Mouse (Mus musculus) intestine, postnatal 0 days (tissue): ENCODE results near the gene Cdkl4. TPM values are rescaled to one million over a fixed set of nuclear protein-coding genes. Genes with fewer than 3 reads are reported as not detected.

Experiments
- ATAC-seq: fragments of 200-750 bp; cut with Nextera tagmentation; 2 replicates; pipeline ENCODE4 v1.8.0; 2017; ENCODE audit warnings: mild to moderate bottlenecking, moderate TSS enrichment, moderate library complexity
- H3K27ac ChIP-seq: fragments of 300-500 bp; sonication (generic); 2 replicates; pipeline ENCODE4 v1.5.1; 2014; ENCODE audit warnings: mild to moderate bottlenecking, low read depth, low read length, moderate library complexity
- H3K27me3 ChIP-seq: fragments of 300-500 bp; sonication (generic); replicated peaks from 2 replicates; pipeline ENCODE4 v1.6.1; 2014; ENCODE audit warnings: low read length, mixed read lengths; ENCODE audit not compliant: control insufficient read depth, insufficient read depth
- H3K36me3 ChIP-seq: fragments of 300-500 bp; sonication (generic); 2 replicates; pipeline ENCODE4 v1.6.1; 2014; ENCODE audit warnings: mild to moderate bottlenecking, moderate library complexity; ENCODE audit not compliant: control insufficient read depth, insufficient read depth
- H3K4me1 ChIP-seq: fragments of 300-500 bp; sonication (generic); replicated peaks from 2 replicates; pipeline ENCODE4 v1.6.1; 2014; ENCODE audit warnings: antibody characterized with exemption, low read length, mixed read lengths; ENCODE audit not compliant: control insufficient read depth, insufficient read depth
- H3K4me2 ChIP-seq: fragments of 300-500 bp; sonication (generic); replicated peaks from 2 replicates; pipeline ENCODE4 v1.6.1; 2014; ENCODE audit warnings: low read depth, mild to moderate bottlenecking, moderate library complexity
- H3K4me3 ChIP-seq: fragments of 300-500 bp; sonication (generic); 2 replicates; pipeline ENCODE4 v1.5.1; 2014; ENCODE audit warnings: low read depth, low read length
- H3K9ac ChIP-seq: fragments of 300-500 bp; sonication (generic); 2 replicates; pipeline ENCODE4 v1.6.1; 2014; ENCODE audit warnings: mild to moderate bottlenecking, low read depth, low read length
- H3K9me3 ChIP-seq: fragments of 300-500 bp; sonication (generic); 2 replicates; pipeline ENCODE4 v1.6.1; 2016; ENCODE audit warnings: mixed run types; ENCODE audit not compliant: control insufficient read depth
- CTCF ChIP-seq: sonication (generic); IDR thresholded peaks from 2 replicates; pipeline ENCODE4 v1.5.1; 2016; ENCODE audit warnings: low read depth, mild to moderate bottlenecking, control low read depth, antibody characterized with exemption, moderate library complexity
- WGBS: fragments of 180-500 bp; shearing (Covaris S2); extraction: QIAGEN DNeasy Blood & Tissue Kit; methylation state at CpG from one replicate; pipeline ENCODE4 v1.1.7; 2014; 5-methylcytosine and 5-hydroxymethylcytosine counted together
- polyA plus RNA-seq: library from polyadenylated mRNA; unstranded; fragments of >200 nt; fragmentation: Nextera tagmentation; extraction: Ambion mirVana; gene quantifications from 2 replicates; pipeline ENCODE4 v1.2.1, GENCODE M21; 2015

Gene Cdkl4
- 0.09 and 0.12 TPM in 2 replicates for polyA plus RNA-seq

DNA sequence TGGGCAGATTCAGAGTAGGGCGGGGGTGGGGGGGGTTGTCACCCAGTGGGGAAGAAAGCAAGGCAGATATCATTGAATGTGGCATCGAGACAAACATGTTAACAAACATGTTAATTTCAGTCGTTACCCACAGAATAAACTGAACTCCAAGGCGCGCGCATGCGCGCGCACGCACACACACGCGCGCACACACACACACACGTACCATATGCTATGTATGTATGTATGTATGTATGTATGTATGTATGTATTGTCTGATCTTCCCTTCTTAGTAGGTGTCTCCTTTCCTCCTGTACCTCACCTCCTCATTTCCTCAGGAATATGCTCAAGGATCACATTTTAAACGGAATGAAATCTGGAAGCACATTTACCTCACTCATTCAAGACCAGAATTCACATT is at the start of gene Cdkl4:
Gene Cdkl4, minus strand, starts transcription at position 175 of the 400 bp plus-strand sequence.
- H3K9ac ChIP-seq: peak within 1 kb of the TSS; percentile 38
- H3K9me3 ChIP-seq: no peaks in the 10 kb centered on the region
- H3K27me3 ChIP-seq: no peaks in the 10 kb centered on the region
- no peak for ATAC-seq
- H3K4me1 ChIP-seq: no peaks in the 10 kb centered on the region
- H3K4me3 ChIP-seq: peak within 1 kb of the TSS; percentile 36
- no peak for TF ChIP-seq CTCF
- 75% methylated on average over 15 of the region's 15 CpGs for WGBS
- H3K4me2 ChIP-seq: peak within 1 kb of the TSS; percentile 72
- no peak within 1 kb of the TSS for H3K27ac ChIP-seq
- peaks cover 15% of the 10 kb centered on the region for H3K36me3 ChIP-seq

DNA sequence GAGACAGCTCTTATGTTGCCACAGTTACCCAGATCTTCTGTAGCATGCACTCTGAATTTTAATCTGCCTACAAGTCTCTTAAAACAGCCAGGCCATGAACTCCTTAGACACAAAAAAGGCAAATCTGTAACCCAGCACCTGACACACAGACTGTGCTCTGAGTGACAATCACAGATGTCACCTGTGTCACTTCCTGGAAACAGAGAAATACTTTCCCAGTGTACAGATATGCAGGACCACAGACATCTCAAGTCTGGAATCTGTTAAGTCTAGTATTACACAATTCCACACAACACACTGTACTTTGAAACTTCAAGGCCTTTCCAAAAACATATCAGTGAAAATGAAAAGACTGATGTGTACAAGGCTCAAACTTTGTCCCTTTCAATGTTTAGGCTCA is 47.4 kb upstream of the Cdkl4 start:
- Histone ChIP-seq H3K36me3 (peaks cover 5% of the 10 kb centered on the region; the same call in 1 of the 2 replicates), H3K4me1 (no peaks in the 10 kb centered on the region), H3K27me3 (no peaks in the 10 kb centered on the region), H3K9ac (no peak overlapping the region), H3K9me3 (no peaks in the 10 kb centered on the region), H3K4me3 (no peak overlapping the region), H3K27ac (no peak overlapping the region), H3K4me2 (no peak overlapping the region)
- TF ChIP-seq CTCF: no peak
- ATAC-seq: no peak

DNA sequence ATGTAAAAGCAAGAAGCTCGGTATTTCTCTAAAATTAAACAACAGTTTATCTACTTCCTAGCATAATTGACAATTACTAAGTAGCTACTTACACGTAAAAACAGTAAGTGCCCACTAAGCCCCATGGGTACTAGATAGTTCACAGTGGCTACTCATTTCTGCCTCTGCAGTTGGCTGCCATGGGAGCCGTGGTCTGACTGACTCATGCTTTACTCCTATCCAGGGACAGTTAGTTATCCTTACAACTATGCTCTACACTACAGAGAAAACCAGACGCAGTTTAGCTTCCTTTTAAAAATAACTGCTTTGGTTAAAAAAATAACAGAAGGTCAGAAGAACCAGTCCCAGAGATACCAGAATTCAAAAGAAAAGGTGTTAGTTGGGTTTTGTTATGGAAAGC is 44.1 kb upstream of the Cdkl4 start:
- Histone ChIP-seq H3K4me2 (no peak overlapping the region), H3K9ac (no peak overlapping the region), H3K4me1 (no peaks in the 10 kb centered on the region), H3K9me3 (no peaks in the 10 kb centered on the region), H3K27ac (no peak overlapping the region), H3K36me3 (peaks cover 18% of the 10 kb centered on the region), H3K27me3 (no peaks in the 10 kb centered on the region), H3K4me3 (no peak overlapping the region)
- no peak for ATAC-seq
- 85% methylated on average over 4 of the region's 4 CpGs for WGBS
- TF ChIP-seq CTCF: no peak

DNA sequence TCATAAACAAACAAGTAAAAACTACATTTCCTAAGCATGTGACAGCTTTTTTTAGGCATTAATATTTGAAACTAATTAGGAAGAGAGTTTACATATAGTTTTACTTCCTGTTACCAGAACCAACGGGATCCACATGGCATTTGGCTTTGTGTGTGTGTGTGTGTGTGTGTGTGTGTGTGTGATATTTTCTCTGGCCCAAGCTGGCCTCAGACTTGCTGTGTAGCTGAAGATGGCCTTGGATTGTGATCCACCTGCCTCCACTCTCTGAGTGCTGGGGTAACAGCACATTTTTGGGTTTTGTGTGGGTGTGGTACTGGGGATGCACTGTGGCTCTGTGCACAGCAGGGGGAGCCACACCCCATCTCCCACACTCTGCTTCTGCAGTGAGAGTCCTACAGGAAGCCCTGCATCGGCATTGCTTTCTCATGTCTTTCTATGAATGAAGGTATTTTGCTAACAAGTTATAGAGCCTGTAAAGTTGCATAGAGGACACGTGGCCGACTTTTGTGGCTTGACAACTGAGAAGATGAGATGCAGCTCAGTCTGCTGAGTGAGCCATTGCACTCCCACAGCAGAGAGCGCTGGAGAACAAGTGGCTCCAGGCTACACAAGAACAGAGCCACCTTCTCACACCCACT is 43.3 kb upstream of the Cdkl4 start:
- Histone ChIP-seq H3K9ac (no peak overlapping the region), H3K36me3 (peaks cover 18% of the 10 kb centered on the region), H3K4me1 (no peaks in the 10 kb centered on the region), H3K4me2 (no peak overlapping the region), H3K27ac (no peak overlapping the region), H3K27me3 (no peaks in the 10 kb centered on the region), H3K9me3 (no peaks in the 10 kb centered on the region), H3K4me3 (no peak overlapping the region)
- TF ChIP-seq CTCF: peak; percentile 95
- WGBS: 46% methylated on average over 5 of the region's 5 CpGs
- 0 out of 2 replicates have a peak, but pooled peaks have one; percentile 38 for ATAC-seq

DNA sequence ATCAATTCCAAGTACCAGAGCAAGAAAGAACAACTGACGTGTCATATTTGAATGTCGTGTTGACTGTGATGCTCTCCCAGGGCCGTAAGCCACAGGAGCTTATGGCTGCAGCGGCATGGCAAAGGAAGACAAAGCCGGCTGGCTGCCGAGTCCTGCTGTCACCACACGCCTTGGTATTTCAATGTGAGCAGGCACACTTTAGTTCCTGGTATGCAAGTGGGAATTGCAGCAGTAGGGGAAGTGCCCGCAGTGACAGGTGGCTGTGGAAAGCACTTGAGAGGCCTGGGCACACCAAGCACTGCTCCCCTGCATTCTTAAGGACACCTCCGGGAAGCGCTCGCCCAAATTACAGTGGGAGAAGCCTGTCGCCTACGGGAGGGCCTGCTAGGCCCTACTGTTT is 41.9 kb upstream of the Cdkl4 start:
- peaks cover 31% of the 10 kb centered on the region for H3K36me3 ChIP-seq
- WGBS: 90% methylated on average over 13 of the region's 13 CpGs
- no peak overlapping the region for H3K4me2 ChIP-seq
- ATAC-seq: no peak
- no peak overlapping the region for H3K4me3 ChIP-seq
- no peaks in the 10 kb centered on the region for H3K9me3 ChIP-seq
- H3K27ac ChIP-seq: no peak overlapping the region
- TF ChIP-seq CTCF: no peak
- no peaks in the 10 kb centered on the region for H3K4me1 ChIP-seq
- H3K9ac ChIP-seq: no peak overlapping the region
- no peaks in the 10 kb centered on the region for H3K27me3 ChIP-seq

DNA sequence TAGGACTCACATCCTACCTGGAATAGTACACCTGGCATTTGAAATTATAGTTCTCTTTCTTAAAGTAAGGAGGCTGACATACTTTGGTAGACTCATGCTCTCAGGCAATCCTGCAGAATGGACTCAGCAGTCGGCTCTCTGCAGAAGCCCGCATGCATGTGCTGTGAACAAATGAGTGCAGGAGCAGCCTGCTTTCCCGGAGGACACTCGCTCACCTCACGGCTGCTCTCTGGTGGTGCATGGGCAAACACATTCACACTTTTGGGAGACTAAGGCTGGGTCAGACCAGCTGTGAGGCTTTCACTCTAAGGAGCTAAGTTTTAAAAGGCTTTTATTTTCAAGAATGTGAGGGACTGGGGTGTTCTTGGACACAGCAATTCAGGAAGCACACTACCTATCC is 41.3 kb upstream of the Cdkl4 start:
- no peak for TF ChIP-seq CTCF
- Histone ChIP-seq H3K4me1 (no peaks in the 10 kb centered on the region), H3K36me3 (peaks cover 35% of the 10 kb centered on the region), H3K9me3 (no peaks in the 10 kb centered on the region), H3K9ac (no peak overlapping the region), H3K27ac (no peak overlapping the region), H3K4me3 (no peak overlapping the region), H3K27me3 (no peaks in the 10 kb centered on the region), H3K4me2 (no peak overlapping the region)
- no peak for ATAC-seq
- 80% methylated on average over 5 of the region's 5 CpGs for WGBS
